24 mouse cellular contexts compared by ENCODE assay signal in the genomic region with DNA sequence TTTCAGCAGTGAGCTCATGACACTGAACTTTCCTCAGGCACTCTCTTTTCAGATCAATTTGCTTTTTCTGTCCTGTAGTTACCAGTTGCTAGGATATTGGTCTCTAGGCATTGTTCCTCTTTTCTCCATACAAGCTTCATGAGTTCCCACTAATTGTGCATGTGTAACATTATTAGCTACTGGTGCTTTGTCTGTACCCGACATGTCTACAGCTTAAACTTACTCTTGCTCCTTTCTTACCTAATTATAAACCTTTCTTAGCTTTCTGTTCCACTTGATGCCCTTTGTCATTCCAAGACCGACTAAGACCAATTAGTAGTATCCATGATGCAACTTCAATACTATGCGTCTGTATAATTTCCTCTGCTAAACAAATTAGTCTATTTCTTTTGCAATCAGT.
DNase-seq lines count a peak whose midpoint lies in the region; ATAC-seq and TF ChIP-seq lines count a peak whose summit lies in the region.
"Had no signal": no experiment of that assay in that cellular context is flagged by ENCODE, and none has a peak within 500 bp of the region (broad histone marks: within the 10 kb centered on the region; RNA-seq: fewer than 3 reads in every experiment).

No protein-coding gene starts in this region.

- H3K27me3 ChIP-seq in forebrain, embryonic 12.5 days = no peaks in the 10 kb centered on the region
- no peaks in the 10 kb centered on the region for H3K27me3 ChIP-seq in forebrain, postnatal 0 days (ENCODE audit: insufficient read depth, low read length)
- no peaks in the 10 kb centered on the region for H3K27me3 ChIP-seq in forebrain, embryonic 13.5 days
- no peaks in the 10 kb centered on the region for H3K27me3 ChIP-seq in forebrain, embryonic 15.5 days
- no peaks in the 10 kb centered on the region for H3K27me3 ChIP-seq in neural tube, embryonic 15.5 days (replicated peaks)
- H3K27me3 ChIP-seq: CH12.LX; embryonic facial prominence, embryonic 13.5 days; embryonic facial prominence, embryonic 15.5 days; Patski had no signal

- H3K36me3 ChIP-seq in forebrain, embryonic 12.5 days (replicated peaks) = no peaks in the 10 kb centered on the region
- no peaks in the 10 kb centered on the region for H3K36me3 ChIP-seq in forebrain, postnatal 0 days (ENCODE audit: insufficient read depth)
- no peaks in the 10 kb centered on the region for H3K36me3 ChIP-seq in forebrain, embryonic 13.5 days (ENCODE audit: poor library complexity, severe bottlenecking)
- H3K36me3 ChIP-seq in forebrain, embryonic 15.5 days = no peaks in the 10 kb centered on the region
- no peaks in the 10 kb centered on the region for H3K36me3 ChIP-seq in neural tube, embryonic 15.5 days
- H3K36me3 ChIP-seq: embryonic facial prominence, embryonic 13.5 days; embryonic facial prominence, embryonic 15.5 days; G1E had no signal

- 0 out of 2 replicates have a peak, but pooled peaks cover 6% of the 10 kb centered on the region for H3K9me3 ChIP-seq in forebrain, embryonic 12.5 days
- no peaks in the 10 kb centered on the region for H3K9me3 ChIP-seq in forebrain, postnatal 0 days (ENCODE audit: low read length)
- peaks cover 20% of the 10 kb centered on the region for H3K9me3 ChIP-seq in forebrain, embryonic 13.5 days (replicated peaks)
- no peaks in the 10 kb centered on the region for H3K9me3 ChIP-seq in forebrain, embryonic 15.5 days
- no peaks in the 10 kb centered on the region for H3K9me3 ChIP-seq in neural tube, embryonic 15.5 days (replicated peaks)
- H3K9me3 ChIP-seq: embryonic facial prominence, embryonic 15.5 days; G1E had no signal

- TF ChIP-seq CTCF in forebrain, postnatal 0 days (IDR thresholded peaks at IDR 0.05; ENCODE audit: low read depth) = no peak
- no peak for TF ChIP-seq CTCF in lung, adult 2 months (IDR thresholded peaks at IDR 0.05; ENCODE audit: insufficient read depth, low read length)

- H3K9ac ChIP-seq in forebrain, embryonic 12.5 days = no peak overlapping the region
- no peak overlapping the region for H3K9ac ChIP-seq in forebrain, postnatal 0 days
- no peak overlapping the region for H3K9ac ChIP-seq in forebrain, embryonic 13.5 days
- H3K9ac ChIP-seq in forebrain, embryonic 15.5 days (replicated peaks) = no peak overlapping the region
- no peak overlapping the region for H3K9ac ChIP-seq in neural tube, embryonic 15.5 days (replicated peaks)
- H3K9ac ChIP-seq: embryonic facial prominence, embryonic 13.5 days; embryonic facial prominence, embryonic 15.5 days had no signal

- H3K27ac ChIP-seq in forebrain, embryonic 12.5 days = no peak overlapping the region
- H3K27ac ChIP-seq in forebrain, postnatal 0 days (ENCODE audit: low read depth, low read length) = no peak overlapping the region
- H3K27ac ChIP-seq in forebrain, embryonic 13.5 days = no peak overlapping the region
- no peak overlapping the region for H3K27ac ChIP-seq in forebrain, embryonic 15.5 days (replicated peaks)
- H3K27ac ChIP-seq in neural tube, embryonic 15.5 days (replicated peaks) = no peak overlapping the region
- H3K27ac ChIP-seq: embryonic facial prominence, embryonic 13.5 days; embryonic facial prominence, embryonic 15.5 days had no signal

- DNase-seq in forebrain, postnatal 0 days = no peak
- no peak for DNase-seq in lung, postnatal 25 days (ENCODE audit: low spot score)
- no peak for DNase-seq in lung, adult 2 months
- DNase-seq: adrenal gland, adult 8-10 months; adrenal gland, postnatal 14 days; adrenal gland, postnatal 36 days; cerebellum, adult 11 months; cerebellum, adult 18-20 months; cerebellum, adult 8-10 months; cerebellum, adult 9-11 months; cerebellum, postnatal 14 days; cerebellum, postnatal 36 days; embryo, embryonic 11 days had no signal

- no peak overlapping the region for H3K4me2 ChIP-seq in forebrain, embryonic 12.5 days
- no peak overlapping the region for H3K4me2 ChIP-seq in forebrain, postnatal 0 days (ENCODE audit: low read depth)
- no peak overlapping the region for H3K4me2 ChIP-seq in forebrain, embryonic 13.5 days
- no peak overlapping the region for H3K4me2 ChIP-seq in forebrain, embryonic 15.5 days (replicated peaks)
- no peak overlapping the region for H3K4me2 ChIP-seq in neural tube, embryonic 15.5 days
- H3K4me2 ChIP-seq: embryonic facial prominence, embryonic 13.5 days; embryonic facial prominence, embryonic 15.5 days had no signal

- peak; percentile 75; the same call in 1 of the 2 replicates for ATAC-seq in forebrain, embryonic 12.5 days (ENCODE audit: low FRiP score)
- ATAC-seq in forebrain, postnatal 0 days = no peak
- peak; percentile 92 for ATAC-seq in forebrain, embryonic 13.5 days
- ATAC-seq in forebrain, embryonic 15.5 days (replicated peaks) = peak; percentile 66
- ATAC-seq in neural tube, embryonic 15.5 days (ENCODE audit: low FRiP score) = no peak
- ATAC-seq: activated CD4-positive, CD25-positive, alpha-beta regulatory T cell, adult 4 months; Patski had no signal

- WGBS in forebrain, embryonic 12.5 days = 37% methylated on average over 3 of the region's 3 CpGs
- WGBS in forebrain, postnatal 0 days = 24% methylated on average over 3 of the region's 3 CpGs
- 21% methylated on average over 3 of the region's 3 CpGs for WGBS in forebrain, embryonic 13.5 days
- WGBS in forebrain, embryonic 15.5 days = 17% methylated on average over 3 of the region's 3 CpGs
- 82% methylated on average over 3 of the region's 3 CpGs for WGBS in neural tube, embryonic 15.5 days
- 81% methylated on average over 3 of the region's 3 CpGs for WGBS in lung, adult 2 months

- H3K4me3 ChIP-seq in forebrain, embryonic 12.5 days (replicated peaks) = no peak overlapping the region
- H3K4me3 ChIP-seq in forebrain, postnatal 0 days (ENCODE audit: low read depth, low read length) = no peak overlapping the region
- H3K4me3 ChIP-seq in forebrain, embryonic 13.5 days = no peak overlapping the region
- H3K4me3 ChIP-seq in forebrain, embryonic 15.5 days = no peak overlapping the region
- H3K4me3 ChIP-seq in neural tube, embryonic 15.5 days (replicated peaks) = no peak overlapping the region
- no peak overlapping the region for H3K4me3 ChIP-seq in lung, adult 2 months (replicated peaks; ENCODE audit: extremely low read depth, low read depth, low read length)
- H3K4me3 ChIP-seq: embryonic facial prominence, embryonic 13.5 days; embryonic facial prominence, embryonic 15.5 days; erythroblast, embryonic 14.5 days had no signal

- no peaks in the 10 kb centered on the region for H3K4me1 ChIP-seq in forebrain, embryonic 12.5 days
- no peaks in the 10 kb centered on the region for H3K4me1 ChIP-seq in forebrain, postnatal 0 days (ENCODE audit: insufficient read depth)
- 0 out of 2 replicates have a peak, but pooled peaks cover 5% of the 10 kb centered on the region for H3K4me1 ChIP-seq in forebrain, embryonic 13.5 days
- no peaks in the 10 kb centered on the region for H3K4me1 ChIP-seq in forebrain, embryonic 15.5 days
- H3K4me1 ChIP-seq in neural tube, embryonic 15.5 days = no peaks in the 10 kb centered on the region
- H3K4me1 ChIP-seq in lung, adult 2 months (ENCODE audit: control insufficient read depth, insufficient read depth, low read length) = no peaks in the 10 kb centered on the region
- H3K4me1 ChIP-seq: embryonic facial prominence, embryonic 13.5 days; embryonic facial prominence, embryonic 15.5 days had no signal

- TF ChIP-seq POLR2A in lung, adult 2 months (IDR thresholded peaks at IDR 0.05; ENCODE audit: borderline replicate concordance, extremely low read depth, low read depth, low read length) = no peak

Comparison
In these comparisons a context has a peak if more than half of its experiments do, and no peak if none do; other contexts are left out.
1. ATAC-seq: peak in forebrain, embryonic 12.5 days (single experiment), forebrain, embryonic 13.5 days (single experiment) and forebrain, embryonic 15.5 days (single experiment); none in forebrain, postnatal 0 days (single experiment) and neural tube, embryonic 15.5 days (single experiment).